Mouse (Mus musculus): Measurements from ENCODE around the gene Phactr2.

DNA sequence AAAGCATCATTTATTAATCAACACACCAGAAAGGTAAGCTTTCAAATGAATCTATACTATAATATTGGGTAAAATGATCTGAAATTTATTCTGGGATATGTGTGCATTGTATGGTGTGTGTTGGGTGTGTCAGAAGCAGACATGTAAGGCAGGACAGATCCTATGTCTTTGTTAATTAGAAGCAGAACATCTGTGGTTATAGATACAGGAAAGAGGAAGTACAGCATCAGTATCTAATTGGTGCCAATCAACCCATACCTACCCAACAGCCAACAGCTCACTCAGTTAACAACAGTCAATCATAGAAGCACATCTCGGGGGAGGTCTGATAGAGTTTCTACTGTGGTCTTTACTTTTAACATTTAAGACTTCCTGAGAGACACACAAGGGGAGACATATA, 96.3 kb downstream of the Phactr2 start:
- TF ChIP-seq CTCF (IDR thresholded peaks at IDR 0.05; ENCODE audit: low read depth) (no peak), EP300 (IDR thresholded peaks at IDR 0.05; ENCODE audit: low read depth) (no peak)

Data from liver, embryonic 14.5 days (tissue).